ENCODE assay signal across 21 mouse cellular contexts in genomic region chr10:95410709-95411108, GRCm38 (mm10). TPM values are rescaled to one million over a fixed set of nuclear protein-coding genes. Genes with fewer than 3 reads are reported as not detected.
DNase-seq lines count a peak whose midpoint lies in the region; ATAC-seq and TF ChIP-seq lines count a peak whose summit lies in the region.
"Had no signal": no experiment of that assay in that cellular context is flagged by ENCODE, and none has a peak within 500 bp of the region (broad histone marks: within the 10 kb centered on the region; RNA-seq: fewer than 3 reads in every experiment).

No protein-coding gene starts in this region.

- peak overlapping the region; percentile 18; the same call in 1 of the 2 replicates for H3K4me2 ChIP-seq in intestine, embryonic 14.5 days (ENCODE audit: low read length)
- H3K4me2 ChIP-seq in midbrain, embryonic 13.5 days (replicated peaks), result no peak overlapping the region
- H3K4me2 ChIP-seq: embryonic facial prominence, embryonic 12.5 days; forebrain, embryonic 13.5 days; heart, embryonic 12.5 days; hindbrain, embryonic 12.5 days had no signal

- peaks cover 84% of the 10 kb centered on the region for H3K36me3 ChIP-seq in E14TG2a.4 (ENCODE audit: insufficient read depth, low read length)
- H3K36me3 ChIP-seq in intestine, embryonic 14.5 days (ENCODE audit: control insufficient read depth, insufficient read depth, low read length), result no peaks in the 10 kb centered on the region
- peaks cover 8% of the 10 kb centered on the region; the same call in 1 of the 2 replicates for H3K36me3 ChIP-seq in midbrain, embryonic 13.5 days
- H3K36me3 ChIP-seq: embryonic facial prominence, embryonic 12.5 days; hindbrain, embryonic 12.5 days had no signal

- no peak overlapping the region for H3K9ac ChIP-seq in intestine, embryonic 14.5 days (ENCODE audit: low read length)
- no peak overlapping the region for H3K9ac ChIP-seq in midbrain, embryonic 13.5 days (replicated peaks)
- H3K9ac ChIP-seq: embryonic facial prominence, embryonic 12.5 days; forebrain, embryonic 13.5 days; forebrain, postnatal 0 days; heart, embryonic 12.5 days; hindbrain, embryonic 12.5 days had no signal

- DNase-seq in ES-CJ7 (ENCODE audit: low read depth, low spot score), result peak; percentile 44
- DNase-seq in intestine, embryonic 14.5 days (ENCODE audit: low spot score), result peak; percentile 68
- DNase-seq in large intestine, adult 2 months (ENCODE audit: low read depth, low spot score), result peak; percentile 70
- DNase-seq in retina, postnatal 1 day, result no peak
- DNase-seq: adrenal gland, postnatal 10 days; cerebellum, adult 11 months; cerebellum, adult 8-10 months; cerebellum, postnatal 25 days; forebrain, postnatal 0 days; gastrocnemius, postnatal 14 days; heart, postnatal 36 days had no signal

- peak overlapping the region; percentile 20 for H3K4me3 ChIP-seq in E14TG2a.4 (replicated peaks; ENCODE audit: low read length)
- H3K4me3 ChIP-seq in intestine, embryonic 14.5 days (ENCODE audit: low read depth, low read length), result no peak overlapping the region
- no peak overlapping the region for H3K4me3 ChIP-seq in midbrain, embryonic 13.5 days (replicated peaks)
- H3K4me3 ChIP-seq: embryonic facial prominence, embryonic 12.5 days; forebrain, embryonic 13.5 days; heart, embryonic 12.5 days; hindbrain, embryonic 12.5 days had no signal

- ATAC-seq in intestine, embryonic 14.5 days (replicated peaks; ENCODE audit: low FRiP score, low TSS enrichment, low read depth), result no peak
- ATAC-seq in midbrain, embryonic 13.5 days, result no peak
- ATAC-seq in granulocyte monocyte progenitor cell, adult 5-6 weeks (replicated peaks; ENCODE audit: poor library complexity, severe bottlenecking), result no peak
- ATAC-seq: forebrain, embryonic 13.5 days; forebrain, postnatal 0 days; hindbrain, embryonic 16.5 days; inflammation-experienced regulatory T-cells, adult 6 months; Patski had no signal

- H3K4me1 ChIP-seq in E14TG2a.4 (replicated peaks; ENCODE audit: low read depth, low read length), result peaks cover 71% of the 10 kb centered on the region
- H3K4me1 ChIP-seq in intestine, embryonic 14.5 days (replicated peaks; ENCODE audit: control insufficient read depth, insufficient read depth, low read length), result peaks cover 7% of the 10 kb centered on the region
- H3K4me1 ChIP-seq in midbrain, embryonic 13.5 days (replicated peaks), result peaks cover 8% of the 10 kb centered on the region; the same call in 1 of the 2 replicates
- H3K4me1 ChIP-seq: embryonic facial prominence, embryonic 12.5 days had no signal

- H3K27me3 ChIP-seq in E14TG2a.4 (ENCODE audit: insufficient read depth, low read length), result no peaks in the 10 kb centered on the region
- 0 out of 2 replicates have a peak, but pooled peaks cover 3% of the 10 kb centered on the region for H3K27me3 ChIP-seq in intestine, embryonic 14.5 days (replicated peaks; ENCODE audit: control insufficient read depth, insufficient read depth, low read length)
- H3K27me3 ChIP-seq in midbrain, embryonic 13.5 days, result peaks cover 11% of the 10 kb centered on the region
- H3K27me3 ChIP-seq: embryonic facial prominence, embryonic 12.5 days; heart, embryonic 12.5 days; Patski had no signal

- WGBS in intestine, embryonic 14.5 days, result 76% methylated on average over 7 of the region's 7 CpGs
- 37% methylated on average over 7 of the region's 7 CpGs for WGBS in large intestine, adult 2 months
- 89% methylated on average over 7 of the region's 7 CpGs for whole genome bisulfite sequencing in midbrain, embryonic 13.5 days

- no peaks in the 10 kb centered on the region for H3K9me3 ChIP-seq in E14TG2a.4 (ENCODE audit: low read length)
- no peaks in the 10 kb centered on the region for H3K9me3 ChIP-seq in intestine, embryonic 14.5 days (ENCODE audit: control insufficient read depth, low read length)
- H3K9me3 ChIP-seq in midbrain, embryonic 13.5 days, result no peaks in the 10 kb centered on the region
- H3K9me3 ChIP-seq: embryonic facial prominence, embryonic 12.5 days; forebrain, embryonic 13.5 days; heart, embryonic 12.5 days; hindbrain, embryonic 12.5 days had no signal

- TF ChIP-seq CTCF in E14TG2a.4 (conservative IDR thresholded peaks at IDR 0.05; ENCODE audit: low read length), result no peak

- H3K27ac ChIP-seq in intestine, embryonic 14.5 days (ENCODE audit: low read depth), result peak overlapping the region; percentile 34
- no peak overlapping the region for H3K27ac ChIP-seq in midbrain, embryonic 13.5 days
- H3K27ac ChIP-seq: embryonic facial prominence, embryonic 12.5 days; forebrain, embryonic 13.5 days; hindbrain, embryonic 12.5 days had no signal

RNA-seq across cellular contexts. Expression of gene Socs2, which starts 6.3 kb away (rescaled TPM):
- polyA plus RNA-seq in intestine, embryonic 14.5 days (2014; fragmentation: Nextera tagmentation; extraction: Ambion mirVana), result 47.1 and 52.7 TPM in 2 replicates
- polyA plus RNA-seq in large intestine, adult 2 months (2012; rRNA removed), result 36.0 and 50.3 TPM in 2 replicates
- 88.9 and 96.5 TPM in 2 replicates for polyA plus RNA-seq in midbrain, embryonic 13.5 days (2015; fragmentation: Nextera tagmentation; extraction: Ambion mirVana)
- not detected in 2 replicates for total RNA-seq in granulocyte monocyte progenitor cell, adult 5-6 weeks (2014; fragmentation: Nextera tagmentation)
- not detected in 2 replicates for total RNA-seq in granulocyte monocyte progenitor cell, adult 5-6 weeks (2017)
